Mouse (Mus musculus): ENCODE measurements around the gene Ms4a6d. TPM values are rescaled to one million over a fixed set of nuclear protein-coding genes. Genes with fewer than 3 reads are reported as not detected.
A peak's percentile ranks its signal among the peaks of the same experiment; 100 is the strongest.

The Ms4a6d gene
- polyA plus RNA-seq (2016; fragmentation: Nextera tagmentation; extraction: Ambion mirVana), result 2.4 and 2.7 TPM in 2 replicates

DNA sequence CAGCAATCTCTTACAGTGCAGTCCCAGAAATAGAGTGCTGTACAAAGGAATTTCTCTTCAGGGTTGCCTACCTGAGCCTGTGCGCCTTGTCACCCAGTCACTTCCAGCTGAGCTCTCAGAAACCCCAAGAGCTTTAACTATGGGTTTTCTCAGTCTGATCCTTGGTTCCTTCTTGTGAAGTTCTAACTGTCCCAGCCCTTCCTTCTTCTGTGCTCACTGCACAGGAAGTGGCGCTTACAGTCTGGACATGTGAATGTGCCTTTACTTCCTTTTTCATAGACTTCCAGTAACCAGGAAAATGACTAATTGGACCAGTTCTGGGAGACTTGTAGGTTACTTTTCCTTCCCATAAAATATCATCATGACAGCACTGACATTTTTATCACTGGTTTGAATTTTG lies at the start of gene Ms4a6d:
TSS of gene Ms4a6d (minus strand) at position 247 of the 400 bp plus-strand sequence.
- H3K4me3 ChIP-seq, result no peak within 1 kb of the TSS
- ATAC-seq, result no peak
- H3K9ac ChIP-seq, result no peak within 1 kb of the TSS
- H3K4me1 ChIP-seq, result no peaks in the 10 kb centered on the region
- H3K9me3 ChIP-seq (replicated peaks), result no peaks in the 10 kb centered on the region
- H3K27me3 ChIP-seq (replicated peaks), result no peaks in the 10 kb centered on the region
- 54% methylated on average over 2 of the region's 2 CpGs for whole genome bisulfite sequencing (ENCODE audit: insufficient replicate concordance)
- H3K36me3 ChIP-seq, result no peaks in the 10 kb centered on the region
- H3K27ac ChIP-seq, result no peak within 1 kb of the TSS
- H3K4me2 ChIP-seq, result no peak within 1 kb of the TSS

GRCm38 (mm10) chr19:11649564-11649963 lies 44.9 kb upstream of the Ms4a6d start:
- Histone ChIP-seq H3K36me3 (no peaks in the 10 kb centered on the region), H3K9me3 (replicated peaks) (no peaks in the 10 kb centered on the region), H3K27ac (no peak overlapping the region), H3K4me3 (no peak overlapping the region), H3K9ac (no peak overlapping the region), H3K27me3 (replicated peaks) (no peaks in the 10 kb centered on the region), H3K4me1 (no peaks in the 10 kb centered on the region), H3K4me2 (no peak overlapping the region)
- WGBS (ENCODE audit: insufficient replicate concordance), result 55% methylated on average over 4 of the region's 4 CpGs
- ATAC-seq, result no peak

GRCm38 (mm10) chr19:11646166-11646565 lies 41.5 kb upstream of the Ms4a6d start:
- Histone ChIP-seq H3K36me3 (no peaks in the 10 kb centered on the region), H3K4me3 (no peak overlapping the region), H3K9ac (no peak overlapping the region), H3K4me1 (no peaks in the 10 kb centered on the region), H3K9me3 (replicated peaks) (no peaks in the 10 kb centered on the region), H3K27ac (no peak overlapping the region), H3K4me2 (no peak overlapping the region), H3K27me3 (replicated peaks) (no peaks in the 10 kb centered on the region)
- ATAC-seq, result no peak
- WGBS (ENCODE audit: insufficient replicate concordance), result 55% methylated on average over 3 of the region's 3 CpGs

GRCm38 (mm10) chr19:11640732-11641131 lies 36.1 kb upstream of the Ms4a6d start, which contains the start of gene Ms4a3:
Ms4a3 (minus strand) TSS chr19:11640851.
- Histone ChIP-seq H3K36me3 (no peaks in the 10 kb centered on the region), H3K4me3 (no peak within 1 kb of the TSS), H3K9me3 (replicated peaks) (no peaks in the 10 kb centered on the region), H3K4me2 (no peak within 1 kb of the TSS), H3K4me1 (no peaks in the 10 kb centered on the region), H3K27me3 (replicated peaks) (no peaks in the 10 kb centered on the region), H3K27ac (no peak within 1 kb of the TSS), H3K9ac (no peak within 1 kb of the TSS)
- WGBS (ENCODE audit: insufficient replicate concordance), result 50% methylated on average over 1 of the region's 1 CpGs
- no peak for ATAC-seq

DNA sequence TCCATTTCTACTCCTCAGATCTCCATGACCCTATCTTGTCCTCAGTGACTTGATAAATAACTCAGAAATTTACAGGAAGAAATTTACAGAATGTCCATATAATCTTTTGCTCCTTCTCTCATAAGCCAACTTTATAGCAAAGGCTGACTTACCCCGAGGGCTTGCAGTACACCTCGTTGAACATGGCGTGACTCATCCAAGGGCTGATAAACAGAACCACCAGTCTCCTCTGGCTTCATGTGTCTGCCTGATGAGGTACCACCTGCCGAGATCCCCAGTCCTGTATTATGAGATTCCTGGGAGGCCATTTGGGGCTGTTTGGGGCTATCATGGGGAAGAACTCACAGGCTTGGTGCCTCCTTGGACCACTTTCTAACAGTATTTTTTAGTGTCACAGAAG lies 34.4 kb upstream of the Ms4a6d start:
- H3K27ac ChIP-seq, result no peak overlapping the region
- no peaks in the 10 kb centered on the region for H3K27me3 ChIP-seq (replicated peaks)
- no peak overlapping the region for H3K9ac ChIP-seq
- H3K36me3 ChIP-seq, result no peaks in the 10 kb centered on the region
- no peaks in the 10 kb centered on the region for H3K9me3 ChIP-seq (replicated peaks)
- no peak overlapping the region for H3K4me3 ChIP-seq
- 47% methylated on average over 4 of the region's 4 CpGs for WGBS (ENCODE audit: insufficient replicate concordance)
- ATAC-seq, result no peak
- H3K4me1 ChIP-seq, result peaks cover 3% of the 10 kb centered on the region; the same call in 1 of the 2 replicates
- no peak overlapping the region for H3K4me2 ChIP-seq

DNA sequence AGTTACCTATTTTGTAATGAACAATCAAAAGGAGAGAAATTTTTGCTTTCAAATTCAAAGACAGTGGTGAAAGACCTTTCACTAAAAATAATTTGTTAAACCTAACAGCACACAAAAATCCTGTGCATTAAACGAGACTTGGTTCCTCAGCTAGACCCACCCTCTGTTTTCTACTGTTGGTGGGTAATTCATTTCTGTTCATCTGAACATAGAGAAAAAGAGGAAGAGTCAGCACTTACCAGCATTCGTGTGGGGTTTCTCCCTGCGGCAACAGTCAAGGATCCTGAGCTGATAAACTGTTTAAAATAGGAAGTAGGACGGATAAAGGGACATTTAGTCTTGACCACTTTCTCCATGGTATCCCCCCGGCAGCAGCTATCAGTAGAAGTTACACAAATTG lies 30.9 kb upstream of the Ms4a6d start:
- Histone ChIP-seq H3K27ac (no peak overlapping the region), H3K4me1 (peaks cover 3% of the 10 kb centered on the region; the same call in 1 of the 2 replicates), H3K4me2 (no peak overlapping the region), H3K9me3 (replicated peaks) (no peaks in the 10 kb centered on the region), H3K4me3 (no peak overlapping the region), H3K36me3 (no peaks in the 10 kb centered on the region), H3K27me3 (replicated peaks) (no peaks in the 10 kb centered on the region), H3K9ac (no peak overlapping the region)
- ATAC-seq, result no peak
- WGBS (ENCODE audit: insufficient replicate concordance), result 16% methylated on average over 5 of the region's 5 CpGs

DNA sequence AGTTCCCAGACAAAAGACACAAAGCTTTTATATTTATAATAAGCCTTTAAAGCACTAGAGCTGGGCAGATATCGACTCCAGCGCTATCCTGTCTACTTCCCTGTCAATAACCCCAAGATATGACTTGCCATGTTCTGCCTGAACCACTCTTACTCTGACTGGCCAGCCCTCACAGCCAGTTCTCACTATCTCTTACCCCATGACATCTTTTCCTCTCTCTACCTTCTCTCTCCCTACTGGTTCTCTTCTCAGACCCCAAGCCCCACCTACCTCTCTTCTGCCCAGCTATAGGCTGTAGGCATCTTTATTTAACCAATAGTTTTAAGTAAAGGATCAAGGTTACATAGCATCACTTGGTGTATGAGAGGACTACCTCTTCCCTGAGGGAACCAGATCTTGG lies 29.7 kb upstream of the Ms4a6d start:
- Histone ChIP-seq H3K27me3 (replicated peaks) (no peaks in the 10 kb centered on the region), H3K27ac (no peak overlapping the region), H3K4me1 (peaks cover 3% of the 10 kb centered on the region; the same call in 1 of the 2 replicates), H3K9ac (no peak overlapping the region), H3K4me2 (no peak overlapping the region), H3K36me3 (no peaks in the 10 kb centered on the region), H3K4me3 (no peak overlapping the region), H3K9me3 (replicated peaks) (no peaks in the 10 kb centered on the region)
- peak; percentile 27; the same call in 1 of the 2 replicates for ATAC-seq
- WGBS (ENCODE audit: insufficient replicate concordance), result 63% methylated on average over 2 of the region's 2 CpGs

- Histone ChIP-seq H3K4me3 (no peak overlapping the region), H3K4me1 (peaks cover 3% of the 10 kb centered on the region; the same call in 1 of the 2 replicates), H3K9ac (no peak overlapping the region), H3K4me2 (no peak overlapping the region), H3K27ac (no peak overlapping the region), H3K27me3 (replicated peaks) (no peaks in the 10 kb centered on the region), H3K9me3 (replicated peaks) (no peaks in the 10 kb centered on the region), H3K36me3 (no peaks in the 10 kb centered on the region)
- WGBS (ENCODE audit: insufficient replicate concordance), result 55% methylated on average over 1 of the region's 1 CpGs
- ATAC-seq, result no peak
These were observed 29.1 kb upstream of the Ms4a6d start for GRCm38 (mm10) chr19:11633732-11634131.

GRCm38 (mm10) chr19:11625231-11625630 lies 20.6 kb upstream of the Ms4a6d start:
- 0 out of 2 replicates have a peak overlapping the region, but pooled peaks have one; percentile 20 for H3K4me2 ChIP-seq
- no peak overlapping the region for H3K27ac ChIP-seq
- peak; percentile 91 for ATAC-seq
- H3K9me3 ChIP-seq (replicated peaks), result no peaks in the 10 kb centered on the region
- no peak overlapping the region for H3K4me3 ChIP-seq
- peaks cover 12% of the 10 kb centered on the region for H3K4me1 ChIP-seq
- H3K9ac ChIP-seq, result no peak overlapping the region
- WGBS (ENCODE audit: insufficient replicate concordance), result 37% methylated on average over 5 of the region's 5 CpGs
- H3K36me3 ChIP-seq, result no peaks in the 10 kb centered on the region
- H3K27me3 ChIP-seq (replicated peaks), result no peaks in the 10 kb centered on the region

GRCm38 (mm10) chr19:11624800-11625199 lies 20.2 kb upstream of the Ms4a6d start:
- Histone ChIP-seq H3K27ac (no peak overlapping the region), H3K4me3 (no peak overlapping the region), H3K4me1 (peaks cover 12% of the 10 kb centered on the region), H3K4me2 (no peak overlapping the region), H3K36me3 (no peaks in the 10 kb centered on the region), H3K9ac (no peak overlapping the region), H3K9me3 (replicated peaks) (no peaks in the 10 kb centered on the region), H3K27me3 (replicated peaks) (no peaks in the 10 kb centered on the region)
- ATAC-seq, result no peak

GRCm38 (mm10) chr19:11623551-11623950 lies 18.9 kb upstream of the Ms4a6d start, which contains the start of gene Ms4a2:
Ms4a2 (minus strand) TSS chr19:11623719.
- Histone ChIP-seq H3K9ac (no peak within 1 kb of the TSS), H3K27ac (no peak within 1 kb of the TSS), H3K4me3 (no peak within 1 kb of the TSS), H3K4me2 (no peak within 1 kb of the TSS), H3K9me3 (replicated peaks) (no peaks in the 10 kb centered on the region), H3K36me3 (no peaks in the 10 kb centered on the region), H3K4me1 (peaks cover 18% of the 10 kb centered on the region), H3K27me3 (replicated peaks) (no peaks in the 10 kb centered on the region)
- no peak for ATAC-seq
- 48% methylated on average over 2 of the region's 2 CpGs for WGBS (ENCODE audit: insufficient replicate concordance)

- H3K9me3 ChIP-seq (replicated peaks), result no peaks in the 10 kb centered on the region
- H3K36me3 ChIP-seq, result no peaks in the 10 kb centered on the region
- H3K4me3 ChIP-seq, result no peak overlapping the region
- H3K27me3 ChIP-seq (replicated peaks), result no peaks in the 10 kb centered on the region
- no peak overlapping the region for H3K27ac ChIP-seq
- no peak overlapping the region for H3K4me2 ChIP-seq
- peaks cover 35% of the 10 kb centered on the region for H3K4me1 ChIP-seq
- H3K9ac ChIP-seq, result no peak overlapping the region
- ATAC-seq, result peak; percentile 86
These were observed 13.3 kb upstream of the Ms4a6d start for GRCm38 (mm10) chr19:11617983-11618382.

DNA sequence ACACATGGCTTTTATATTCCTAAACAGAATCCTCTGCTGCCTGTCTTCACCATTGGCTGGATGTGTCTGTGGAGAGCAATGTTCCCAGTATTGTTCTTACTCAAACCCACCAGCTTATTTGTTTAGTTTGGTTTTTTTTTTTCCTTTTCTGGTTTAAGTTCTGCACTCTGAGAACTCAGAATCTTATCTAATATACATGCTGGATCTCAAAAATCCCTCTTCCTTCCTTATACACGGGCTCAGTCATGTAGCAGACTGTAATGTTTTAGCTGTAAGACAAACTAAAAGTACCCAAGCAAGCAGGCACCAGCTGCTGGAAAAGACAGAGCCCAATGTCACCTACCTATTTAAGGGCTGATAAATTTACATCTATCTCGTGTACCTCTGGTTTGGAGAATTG lies 10.2 kb upstream of the Ms4a6d start:
- ATAC-seq, result no peak

More for the DNA sequence above, 10.2 kb upstream of the Ms4a6d start:
- H3K27me3 ChIP-seq (replicated peaks), result no peaks in the 10 kb centered on the region
- no peak overlapping the region for H3K27ac ChIP-seq
- H3K4me2 ChIP-seq, result no peak overlapping the region
- no peaks in the 10 kb centered on the region for H3K36me3 ChIP-seq
- peaks cover 48% of the 10 kb centered on the region for H3K4me1 ChIP-seq
- no peaks in the 10 kb centered on the region for H3K9me3 ChIP-seq (replicated peaks)
- no peak overlapping the region for H3K9ac ChIP-seq
- H3K4me3 ChIP-seq, result no peak overlapping the region
- 31% methylated on average over 2 of the region's 2 CpGs for WGBS (ENCODE audit: insufficient replicate concordance)

All from liver, embryonic 12.5 days (tissue).